Mouse (Mus musculus) adrenal gland (tissue): ENCODE measurements around the gene Rps11.

Source experiments
- intact Hi-C: fragments of 180-260 bp; cut with DNase I; formaldehyde crosslinking; loops from one replicate; pipeline ENCODE4 v1.15.1; 2025

Rps11 gene

GRCm38 (mm10) chr7:45091001-45091990, 32.9 kb downstream of the Rps11 start:
- intact Hi-C loops: loop anchor here (5.0 kb wide), 1 partner anchor 111 kb away; the partner anchor contains the start of gene Ccdc155

GRCm38 (mm10) chr7:45090251-45090977, 33.8 kb downstream of the Rps11 start:
- intact Hi-C loops: loop anchor here (5.0 kb wide), 1 partner anchor 112 kb away; the partner anchor contains the start of gene Ccdc155

GRCm38 (mm10) chr7:45088597-45088996, 35.6 kb downstream of the Rps11 start:
- intact Hi-C loops: no loop called here

GRCm38 (mm10) chr7:45086084-45086483, 38.2 kb downstream of the Rps11 start:
- intact Hi-C loops: no loop called here

- intact Hi-C loops: loop anchor here (5.0 kb wide), 1 partner anchor 39 kb away; the partner anchor contains the start of gene Rps11
These were observed 40.8 kb downstream of the Rps11 start for GRCm38 (mm10) chr7:45083300-45083890.

GRCm38 (mm10) chr7:45082401-45083299, 41.6 kb downstream of the Rps11 start:
- intact Hi-C loops: loop anchor here (5.0 kb wide), 1 partner anchor 40 kb away; the partner anchor contains the start of gene Rps11

- intact Hi-C loops: loop anchor here (5.0 kb wide), 1 partner anchor 41 kb away; the partner anchor contains the start of gene Rps11
These were observed 43.2 kb downstream of the Rps11 start for GRCm38 (mm10) chr7:45081016-45081415.

- intact Hi-C loops: loop anchor here (1.0 to 5.0 kb wide), 3 partner anchors 42 to 122 kb away; partner anchors contain the start of genes Ccdc155, Flt3l, Gm45713 and Rps11
These were observed 44.4 kb downstream of the Rps11 start for GRCm38 (mm10) chr7:45079856-45080255.

GRCm38 (mm10) chr7:45078513-45078912, 45.7 kb downstream of the Rps11 start:
- intact Hi-C loops: loop anchor here (5.0 kb wide), 1 partner anchor 124 kb away; the partner anchor contains the start of gene Ccdc155

- intact Hi-C loops: loop anchor here (5.0 kb wide), 1 partner anchor 124 kb away; the partner anchor contains the start of gene Ccdc155
These were observed 46.4 kb downstream of the Rps11 start for GRCm38 (mm10) chr7:45077829-45078228.

- intact Hi-C loops: loop anchor here (5.0 kb wide), 1 partner anchor 125 kb away; the partner anchor contains the start of gene Ccdc155
These were observed 46.9 kb downstream of the Rps11 start for GRCm38 (mm10) chr7:45077322-45077721.

GRCm38 (mm10) chr7:45076501-45076900, 47.7 kb downstream of the Rps11 start:
- intact Hi-C loops: loop anchor here (5.0 kb wide), 1 partner anchor 126 kb away; the partner anchor contains the start of gene Ccdc155

GRCm38 (mm10) chr7:45075405-45075804, 48.8 kb downstream of the Rps11 start:
- intact Hi-C loops: loop anchor here (5.0 kb wide), 1 partner anchor 127 kb away; the partner anchor contains the start of gene Ccdc155

- intact Hi-C loops: loop anchor here (5.0 kb wide), 2 partner anchors 37 to 52 kb away; no protein-coding TSS in a partner anchor
These were observed 50.3 kb downstream of the Rps11 start for GRCm38 (mm10) chr7:45073949-45074348.

GRCm38 (mm10) chr7:45073171-45073707, 51.0 kb downstream of the Rps11 start:
- intact Hi-C loops: loop anchor here (5.0 kb wide), 2 partner anchors 36 to 51 kb away; no protein-coding TSS in a partner anchor
